Mouse (Mus musculus) megakaryocyte progenitor cell, adult 5-6 weeks (primary cell): ENCODE data around the gene Olfr1289. TPM values are rescaled to one million over a fixed set of nuclear protein-coding genes. Genes with fewer than 3 reads are reported as not detected.

ENCODE experiments used
- ATAC-seq: replicated peaks from 2 replicates; pipeline ENCODE4 v1.8.0; 2016; ENCODE audit warnings: mild to moderate bottlenecking, moderate TSS enrichment, inconsistent platforms; ENCODE audit not compliant: poor library complexity
- total RNA-seq, 2 experiments: library from RNA; stranded (forward) in 1 of 2; stranded (reverse) in 1 of 2; fragments of 157-497, 149-512 nt in 1 of 2; fragments of 200-1000 nt in 1 of 2; gene quantifications; 2 replicates each; pipeline versions ENCODE4 v1.2.3 to v1.2.4; 2015 to 2017

Olfr1289 gene
- not detected in 2 replicates for total RNA-seq (2015)
- not detected in 2 replicates for total RNA-seq (2017)

- ATAC-seq: no peak
These were observed at the start of gene Olfr1289 for GRCm38 (mm10) chr2:111480519-111480918. TSS of gene Olfr1289 (plus strand) at chr2:111480819.

- ATAC-seq: no peak
These were observed 31.8 kb upstream of the Olfr1289 start, which contains the start of gene Olfr1287 for GRCm38 (mm10) chr2:111448842-111449241. TSS of gene Olfr1287 (plus strand) at chr2:111449142.

- ATAC-seq: no peak
These were observed 6.8 kb upstream of the Olfr1289 start, which contains the start of gene Olfr1288 for GRCm38 (mm10) chr2:111473801-111474200. TSS of gene Olfr1288 (plus strand) at chr2:111474101.

GRCm38 (mm10) chr2:111493729-111494128, 13.1 kb downstream of the Olfr1289 start, which contains the start of gene Olfr1290:
TSS of gene Olfr1290 (minus strand) at chr2:111493829.
- ATAC-seq: no peak

- ATAC-seq: no peak
These were observed 16.3 kb downstream of the Olfr1289 start, which contains the start of gene Olfr1291-ps1 for GRCm38 (mm10) chr2:111496880-111497279. TSS of gene Olfr1291-ps1 (plus strand) at chr2:111497180.

- ATAC-seq: no peak
These were observed 36.8 kb downstream of the Olfr1289 start for GRCm38 (mm10) chr2:111517451-111517850.

GRCm38 (mm10) chr2:111524903-111525302, 44.3 kb downstream of the Olfr1289 start, which contains the start of gene Olfr1293-ps:
TSS of gene Olfr1293-ps (plus strand) at chr2:111525203.
- no peak for ATAC-seq

Other genes with a start within 250 kb of the Olfr1289 start
- not detected in 2 replicates for gene Olfr1275, start 245.5 kb upstream of the Olfr1289 start, total RNA-seq (2015)
- gene Olfr1275, start 245.5 kb upstream of the Olfr1289 start, total RNA-seq (2017): not detected in 2 replicates
- gene Olfr1276, start 226.3 kb upstream of the Olfr1289 start, total RNA-seq (2015): not detected in 2 replicates
- gene Olfr1276, start 226.3 kb upstream of the Olfr1289 start, total RNA-seq (2017): not detected in 2 replicates
- not detected in 2 replicates for gene Olfr1277, start 206.7 kb upstream of the Olfr1289 start, total RNA-seq (2015)
- gene Olfr1277, start 206.7 kb upstream of the Olfr1289 start, total RNA-seq (2017): not detected in 2 replicates
- gene Olfr1278, start 190.7 kb upstream of the Olfr1289 start, total RNA-seq (2015): not detected in 2 replicates
- not detected in 2 replicates for gene Olfr1278, start 190.7 kb upstream of the Olfr1289 start, total RNA-seq (2017)
- gene Olfr1279, start 180.2 kb upstream of the Olfr1289 start, total RNA-seq (2015): not detected in 2 replicates
- not detected in 2 replicates for gene Olfr1279, start 180.2 kb upstream of the Olfr1289 start, total RNA-seq (2017)
- not detected in 2 replicates for gene Olfr1280, start 166.8 kb upstream of the Olfr1289 start, total RNA-seq (2015)
- not detected in 2 replicates for gene Olfr1280, start 166.8 kb upstream of the Olfr1289 start, total RNA-seq (2017)
- not detected in 2 replicates for gene Olfr1281, start 154.3 kb upstream of the Olfr1289 start, total RNA-seq (2015)
- not detected in 2 replicates for gene Olfr1281, start 154.3 kb upstream of the Olfr1289 start, total RNA-seq (2017)
- not detected in 2 replicates for gene Olfr1282, start 144.7 kb upstream of the Olfr1289 start, total RNA-seq (2015)
- not detected in 2 replicates for gene Olfr1282, start 144.7 kb upstream of the Olfr1289 start, total RNA-seq (2017)
- gene Olfr1283, start 114.0 kb upstream of the Olfr1289 start, total RNA-seq (2015): not detected in 2 replicates
- not detected in 2 replicates for gene Olfr1283, start 114.0 kb upstream of the Olfr1289 start, total RNA-seq (2017)
- gene Olfr1284, start 105.3 kb upstream of the Olfr1289 start, total RNA-seq (2015): not detected in 2 replicates
- not detected in 2 replicates for gene Olfr1284, start 105.3 kb upstream of the Olfr1289 start, total RNA-seq (2017)
- gene Olfr1286, start 57.7 kb upstream of the Olfr1289 start, total RNA-seq (2015): not detected in 2 replicates
- gene Olfr1286, start 57.7 kb upstream of the Olfr1289 start, total RNA-seq (2017): not detected in 2 replicates
- not detected in 2 replicates for gene Olfr1287, start 31.7 kb upstream of the Olfr1289 start, total RNA-seq (2015)
- not detected in 2 replicates for gene Olfr1287, start 31.7 kb upstream of the Olfr1289 start, total RNA-seq (2017)
- not detected in 2 replicates for gene Olfr1288, start 6.7 kb upstream of the Olfr1289 start, total RNA-seq (2015)
- not detected in 2 replicates for gene Olfr1288, start 6.7 kb upstream of the Olfr1289 start, total RNA-seq (2017)
- gene Olfr1290, start 13.0 kb downstream of the Olfr1289 start, total RNA-seq (2015): not detected in 2 replicates
- gene Olfr1290, start 13.0 kb downstream of the Olfr1289 start, total RNA-seq (2017): not detected in 2 replicates
- gene Olfr1291-ps1, start 16.4 kb downstream of the Olfr1289 start, total RNA-seq (2015): not detected in 2 replicates
- gene Olfr1291-ps1, start 16.4 kb downstream of the Olfr1289 start, total RNA-seq (2017): not detected in 2 replicates
- gene Olfr1293-ps, start 44.4 kb downstream of the Olfr1289 start, total RNA-seq (2015): not detected in 2 replicates
- not detected in 2 replicates for gene Olfr1293-ps, start 44.4 kb downstream of the Olfr1289 start, total RNA-seq (2017)
- not detected in 2 replicates for gene Olfr1294, start 59.5 kb downstream of the Olfr1289 start, total RNA-seq (2015)
- gene Olfr1294, start 59.5 kb downstream of the Olfr1289 start, total RNA-seq (2017): not detected in 2 replicates
- not detected in 2 replicates for gene Olfr1295, start 88.9 kb downstream of the Olfr1289 start, total RNA-seq (2015)
- not detected in 2 replicates for gene Olfr1295, start 88.9 kb downstream of the Olfr1289 start, total RNA-seq (2017)
- gene Olfr1297, start 145.7 kb downstream of the Olfr1289 start, total RNA-seq (2015): not detected in 2 replicates
- not detected in 2 replicates for gene Olfr1297, start 145.7 kb downstream of the Olfr1289 start, total RNA-seq (2017)
- gene Olfr1298, start 168.4 kb downstream of the Olfr1289 start, total RNA-seq (2015): not detected in 2 replicates
- gene Olfr1298, start 168.4 kb downstream of the Olfr1289 start, total RNA-seq (2017): not detected in 2 replicates
- gene Olfr1299, start 180.6 kb downstream of the Olfr1289 start, total RNA-seq (2015): not detected in 2 replicates
- not detected in 2 replicates for gene Olfr1299, start 180.6 kb downstream of the Olfr1289 start, total RNA-seq (2017)